Mouse (Mus musculus) right cerebral cortex, adult 18-20 months (tissue): ENCODE data around the gene Gpam.

Experiments
- DNase-seq: peaks from one replicate; pipeline ENCODE4 v3.0.0; 2022; ENCODE audit warnings: mixed read lengths

Gpam gene

DNA sequence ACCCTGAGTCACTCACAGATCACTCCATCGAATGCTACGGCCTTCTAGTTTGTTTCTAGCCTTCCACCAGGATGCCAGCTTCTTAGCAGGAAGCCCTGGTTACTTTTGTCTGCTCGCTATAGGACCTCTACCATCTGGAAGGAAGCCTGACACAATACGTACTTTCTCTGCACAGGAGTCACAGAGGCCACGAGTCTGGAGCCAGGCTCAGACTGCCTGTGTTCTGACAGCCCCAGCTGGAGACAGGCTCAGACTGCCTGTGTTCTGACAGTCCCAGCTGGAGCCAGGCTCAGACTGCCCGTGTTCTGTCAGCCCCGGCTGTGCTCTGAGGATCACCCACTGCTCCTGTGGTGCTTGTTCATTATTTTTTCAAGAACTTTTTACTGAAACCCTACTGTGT lies 10.8 kb upstream of the Gpam start:
- no peak for DNase-seq

DNA sequence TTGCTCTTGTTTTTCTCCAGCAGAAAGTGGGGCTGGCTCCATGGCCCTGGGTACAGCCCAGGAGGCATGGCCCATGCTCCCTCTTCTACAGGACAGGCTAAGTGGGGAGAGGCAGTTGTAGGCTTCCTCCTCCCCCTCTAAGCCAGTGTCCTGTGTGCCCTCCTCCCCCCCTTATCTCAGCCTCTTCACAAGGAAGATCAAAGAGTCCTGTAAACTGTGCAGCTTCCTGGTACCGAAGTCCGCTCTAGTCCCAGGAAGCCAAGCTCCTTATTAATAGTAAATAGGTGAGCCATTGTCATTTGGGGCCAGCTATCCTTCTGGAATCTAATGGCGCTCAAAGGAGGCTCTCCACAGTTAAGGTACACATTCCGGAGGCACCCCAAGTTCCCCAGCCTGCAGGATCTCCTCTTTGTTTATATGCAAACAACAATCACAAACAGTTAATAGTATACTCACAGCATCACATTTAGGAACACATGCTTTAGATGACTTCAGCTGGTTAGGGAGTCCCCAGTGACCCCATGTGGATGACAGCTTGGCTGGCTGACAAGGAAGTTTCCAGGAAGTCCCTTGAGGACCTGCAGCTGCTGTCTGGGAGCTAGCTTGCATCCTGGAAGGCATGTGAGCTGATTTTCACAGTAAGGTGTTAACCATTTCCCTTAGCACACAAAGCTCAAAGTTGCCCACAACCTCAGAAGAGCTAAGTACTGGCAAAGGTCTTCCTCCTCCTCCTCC lies 9.8 kb upstream of the Gpam start:
- DNase-seq: no peak

DNA sequence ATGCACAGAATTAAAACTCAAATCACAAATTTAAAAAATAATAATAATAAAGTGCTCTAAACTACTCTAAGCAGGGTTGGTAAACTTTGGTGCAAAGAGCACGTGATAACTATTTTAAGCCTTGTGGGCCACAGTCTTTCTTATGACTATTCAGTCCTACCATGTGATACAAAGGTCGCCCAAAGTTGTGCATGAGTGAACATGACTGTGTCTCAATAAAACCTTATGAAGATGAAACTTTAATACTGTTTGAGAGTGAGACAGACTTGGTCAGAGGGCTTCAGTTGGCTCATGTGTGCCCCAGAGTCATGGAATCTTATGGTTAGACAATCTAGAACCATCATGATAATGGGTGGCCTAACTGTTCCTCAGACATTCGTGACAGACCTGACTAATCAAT lies 8.9 kb upstream of the Gpam start:
- DNase-seq: no peak

DNA sequence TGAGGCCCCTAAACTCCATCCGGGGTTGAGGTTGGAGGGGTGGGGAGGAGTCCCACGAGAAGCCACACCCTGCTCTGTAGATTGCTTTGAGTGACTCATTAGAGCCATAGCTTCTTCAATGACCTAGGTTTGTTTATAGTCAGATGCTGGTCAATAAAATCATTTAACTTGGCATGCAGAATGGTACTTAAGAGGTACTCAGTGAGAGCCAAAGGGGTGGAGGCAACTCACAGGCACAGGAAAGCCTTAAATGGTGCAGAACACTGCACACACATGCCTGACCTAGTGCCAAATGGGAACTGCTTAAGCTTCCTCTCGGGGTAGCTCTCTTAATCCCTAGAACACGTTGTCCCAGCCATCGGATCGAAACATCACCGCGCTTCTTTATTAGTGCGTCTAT lies 7.5 kb upstream of the Gpam start:
- DNase-seq: no peak

DNA sequence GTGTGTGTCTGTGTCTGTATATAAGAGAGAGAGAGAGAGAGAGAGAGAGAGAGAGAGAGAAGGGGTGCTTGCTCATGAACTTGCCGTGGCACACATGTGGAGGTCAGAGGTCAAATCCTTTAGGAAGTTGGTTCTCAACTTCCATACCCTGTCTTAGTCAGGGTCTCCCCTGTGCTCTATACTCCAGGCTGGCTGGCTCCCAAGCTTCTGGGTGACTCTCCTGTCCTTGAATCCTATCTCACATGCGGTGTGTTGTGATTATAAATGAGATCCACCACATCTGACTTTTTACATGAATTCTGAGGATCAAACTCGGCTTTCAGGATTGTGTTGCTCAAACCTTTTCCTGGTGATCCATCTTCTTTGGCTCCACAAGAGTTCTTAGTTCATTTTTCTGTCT lies 5.4 kb upstream of the Gpam start:
- no peak for DNase-seq

DNA sequence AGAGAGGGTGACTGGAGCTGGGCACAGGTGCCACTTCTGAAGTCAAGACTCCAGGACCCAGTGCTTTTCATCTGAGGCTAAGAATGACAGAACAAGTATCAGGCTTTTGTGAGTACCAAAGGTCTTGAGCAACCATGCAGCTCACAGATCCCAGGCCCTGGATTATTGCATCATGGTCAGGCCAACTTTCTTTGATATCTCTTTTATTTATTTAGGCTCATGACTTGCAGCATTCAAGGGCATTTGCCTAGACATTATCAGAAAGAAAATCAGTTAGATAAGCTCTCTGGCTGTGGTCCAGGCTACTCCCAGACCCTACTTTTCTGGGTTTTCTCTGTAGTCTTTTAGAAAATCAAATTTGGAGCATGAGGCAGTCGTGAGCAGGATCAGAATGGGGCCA lies 4.7 kb upstream of the Gpam start:
- DNase-seq: no peak

DNA sequence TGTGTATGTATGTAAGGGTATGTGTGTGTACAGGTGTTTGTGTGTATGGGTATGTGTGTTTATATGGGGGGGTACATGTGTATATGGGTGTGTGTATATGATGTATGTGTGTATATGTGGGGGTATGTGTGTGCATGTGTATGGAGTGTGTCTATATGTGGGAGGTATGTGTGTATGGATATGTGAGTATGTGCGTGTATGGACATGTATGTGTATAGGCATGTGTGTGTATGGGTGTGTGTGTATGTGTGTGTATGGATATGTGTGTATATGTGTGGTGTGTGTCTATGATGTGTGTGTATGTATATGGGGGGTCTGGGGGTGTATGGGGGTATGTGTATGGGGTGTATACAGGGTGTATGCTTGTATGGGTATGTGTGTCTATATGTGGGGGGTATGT lies 1.4 kb upstream of the Gpam start:
- DNase-seq: no peak

DNA sequence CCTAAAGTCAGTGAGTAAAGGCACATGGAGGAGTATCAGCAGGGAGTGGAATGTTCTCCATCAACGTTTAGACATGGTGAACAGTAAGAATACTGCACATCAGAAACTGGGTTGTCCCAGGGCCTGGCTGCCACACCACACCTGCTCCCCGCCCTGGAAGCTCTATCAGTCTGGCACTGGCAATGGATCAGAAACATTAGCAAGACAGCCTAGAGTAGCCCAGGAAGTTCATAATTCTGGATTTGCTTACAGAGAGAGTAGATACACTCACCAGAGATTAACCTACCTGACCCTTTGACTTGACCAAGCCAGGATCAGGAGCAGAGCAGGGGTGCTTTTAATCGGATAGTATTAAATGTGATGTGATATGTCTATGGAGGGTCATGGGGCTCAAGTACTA lies 1.6 kb downstream of the Gpam start:
- DNase-seq: no peak

DNA sequence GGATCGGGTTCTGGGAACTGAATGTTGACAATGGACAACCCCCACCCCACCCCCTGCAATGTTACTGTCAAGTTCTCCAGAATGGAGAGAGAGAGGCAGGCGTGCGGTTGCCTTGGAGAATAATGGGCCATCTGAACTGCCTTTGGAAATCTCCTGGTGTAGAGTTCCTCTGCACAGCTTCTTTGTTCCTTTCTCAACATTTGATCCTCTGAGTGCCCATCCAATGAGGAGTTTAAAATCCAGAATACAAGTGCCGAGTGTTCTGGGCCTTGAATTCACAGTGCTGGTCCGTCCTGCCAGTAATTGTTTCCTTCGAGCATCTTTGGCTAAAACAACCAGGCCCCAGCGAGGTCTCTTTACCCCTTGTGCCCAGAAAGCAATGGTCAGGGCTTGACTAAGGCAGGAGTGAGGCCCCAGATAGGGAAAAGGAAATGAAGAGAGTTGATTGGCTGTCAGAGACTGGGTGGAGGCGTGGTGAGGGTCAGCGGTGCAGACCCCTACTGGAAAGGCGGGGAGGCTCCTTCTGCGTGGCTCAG lies 4.0 kb downstream of the Gpam start:
- peak; percentile 31 for DNase-seq

DNA sequence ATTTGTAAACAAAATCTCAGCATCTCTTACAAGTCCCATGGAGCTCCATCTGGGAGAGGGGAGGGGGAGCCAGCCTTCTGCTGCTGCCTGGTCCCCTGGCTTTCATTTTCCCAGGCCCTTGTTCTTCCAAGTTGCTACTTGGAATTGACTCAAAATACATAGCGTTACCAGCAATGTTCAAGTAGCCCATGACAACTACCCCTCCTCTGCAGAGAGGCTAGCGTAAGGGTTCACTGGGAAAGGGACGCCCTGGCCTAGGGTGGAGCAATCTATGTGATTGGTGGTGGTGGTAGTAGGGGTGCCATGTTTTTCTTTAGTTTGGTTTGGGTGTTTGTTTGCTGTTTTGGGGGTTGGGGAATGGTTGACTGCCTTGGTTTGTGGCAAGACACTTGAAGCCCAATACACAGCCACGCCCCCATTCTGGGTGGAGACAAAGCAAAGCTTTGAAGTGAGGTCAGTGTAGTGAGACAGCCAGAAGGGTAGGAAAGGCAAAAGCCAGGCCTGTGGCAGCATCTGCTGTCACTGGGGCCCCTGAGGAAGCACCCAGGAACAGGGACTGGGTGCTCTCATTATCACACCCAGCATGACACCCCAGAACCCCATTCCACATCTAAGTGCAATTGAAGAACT lies 4.6 kb downstream of the Gpam start:
- no peak for DNase-seq

DNA sequence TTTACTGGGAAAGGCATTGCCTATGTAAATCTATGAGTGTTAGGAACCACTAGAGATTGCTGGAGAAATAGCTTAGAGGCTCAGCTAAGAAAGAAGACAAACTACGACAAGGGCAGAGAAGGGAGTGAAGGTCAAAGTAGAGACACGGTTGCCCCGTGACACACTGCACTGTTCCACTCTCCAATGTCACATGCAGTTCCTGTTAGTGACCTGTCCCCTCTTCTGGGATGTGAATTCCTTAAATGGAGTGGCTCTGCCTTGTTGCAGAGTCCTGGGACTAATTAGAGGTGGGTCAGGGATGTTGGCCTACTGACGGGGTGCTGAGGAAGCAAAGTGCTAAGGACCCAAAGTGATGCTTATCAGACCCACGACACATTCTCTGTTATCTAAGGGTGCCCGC lies 5.2 kb downstream of the Gpam start:
- no peak for DNase-seq

DNA sequence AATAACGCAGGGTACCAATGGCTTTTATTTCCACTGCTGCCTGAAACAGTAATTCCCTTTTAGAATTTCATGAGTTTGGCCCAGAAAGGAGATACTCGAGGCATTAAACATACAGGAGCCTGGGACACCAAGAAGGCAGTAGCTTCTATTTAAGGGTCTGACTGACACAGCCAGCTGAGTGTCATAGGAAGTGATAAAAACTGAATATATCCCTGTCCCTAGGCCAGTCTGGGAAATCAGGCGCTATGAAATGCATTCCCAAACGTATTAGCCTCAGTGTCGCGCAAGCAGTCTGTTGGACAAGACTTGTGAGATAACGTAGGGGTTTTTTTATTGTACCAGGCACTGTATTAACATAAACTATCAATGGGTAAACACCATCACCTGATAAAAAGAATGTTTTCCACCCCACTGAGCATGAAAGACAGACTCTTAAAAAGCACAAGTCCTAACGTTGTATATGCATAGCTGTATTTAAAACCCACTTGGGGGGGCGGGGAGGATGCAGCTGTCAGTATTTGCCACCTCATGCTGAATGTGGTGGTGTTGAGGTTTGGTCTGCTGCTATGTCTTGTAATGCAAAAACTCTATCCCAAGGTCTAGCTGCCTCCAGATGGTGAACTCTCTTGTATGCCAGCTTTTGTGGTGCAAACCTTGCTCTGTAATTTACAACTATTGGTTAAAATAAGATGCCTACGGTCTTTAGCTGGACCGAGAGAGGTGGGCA lies 6.4 kb downstream of the Gpam start:
- DNase-seq: no peak

DNA sequence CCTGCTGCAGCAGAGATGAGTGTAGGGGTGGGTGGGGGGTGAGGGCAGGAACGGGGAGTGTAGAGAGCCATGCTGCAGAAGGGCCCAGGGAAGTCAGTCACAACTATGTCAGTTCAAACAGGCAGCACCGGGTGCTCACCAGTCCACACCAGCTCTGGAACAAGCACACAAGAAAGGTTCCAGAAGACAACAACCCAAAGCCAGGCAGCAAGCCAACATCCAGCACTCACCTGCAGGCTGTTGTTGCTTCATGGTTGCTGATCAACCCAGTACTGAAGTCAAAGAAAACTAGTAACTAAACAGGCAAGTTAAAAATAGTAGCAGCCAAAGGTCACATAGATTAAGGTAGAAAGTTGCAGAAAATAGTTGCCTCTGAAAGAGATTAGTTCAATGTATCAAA lies 7.5 kb downstream of the Gpam start:
- no peak for DNase-seq

DNA sequence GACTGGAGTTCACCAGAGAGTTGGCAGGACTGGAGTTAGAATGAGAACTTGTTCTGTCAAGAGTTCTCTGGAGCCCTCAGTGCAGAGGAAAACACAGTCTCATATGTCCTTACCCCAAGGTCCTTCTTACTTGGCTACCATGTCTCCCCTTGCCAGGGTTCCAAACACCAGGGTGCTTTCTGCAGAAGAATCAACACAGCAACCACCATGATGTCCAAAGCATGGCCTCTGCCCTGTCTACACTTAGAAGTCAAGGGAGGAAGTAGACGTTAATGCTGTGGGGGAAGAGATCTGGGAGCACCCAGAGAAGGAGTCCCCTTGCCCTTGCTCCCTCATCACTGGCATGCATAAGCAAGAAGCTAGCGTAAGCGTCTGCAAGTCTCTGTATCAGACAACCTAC lies 9.0 kb downstream of the Gpam start:
- no peak for DNase-seq

DNA sequence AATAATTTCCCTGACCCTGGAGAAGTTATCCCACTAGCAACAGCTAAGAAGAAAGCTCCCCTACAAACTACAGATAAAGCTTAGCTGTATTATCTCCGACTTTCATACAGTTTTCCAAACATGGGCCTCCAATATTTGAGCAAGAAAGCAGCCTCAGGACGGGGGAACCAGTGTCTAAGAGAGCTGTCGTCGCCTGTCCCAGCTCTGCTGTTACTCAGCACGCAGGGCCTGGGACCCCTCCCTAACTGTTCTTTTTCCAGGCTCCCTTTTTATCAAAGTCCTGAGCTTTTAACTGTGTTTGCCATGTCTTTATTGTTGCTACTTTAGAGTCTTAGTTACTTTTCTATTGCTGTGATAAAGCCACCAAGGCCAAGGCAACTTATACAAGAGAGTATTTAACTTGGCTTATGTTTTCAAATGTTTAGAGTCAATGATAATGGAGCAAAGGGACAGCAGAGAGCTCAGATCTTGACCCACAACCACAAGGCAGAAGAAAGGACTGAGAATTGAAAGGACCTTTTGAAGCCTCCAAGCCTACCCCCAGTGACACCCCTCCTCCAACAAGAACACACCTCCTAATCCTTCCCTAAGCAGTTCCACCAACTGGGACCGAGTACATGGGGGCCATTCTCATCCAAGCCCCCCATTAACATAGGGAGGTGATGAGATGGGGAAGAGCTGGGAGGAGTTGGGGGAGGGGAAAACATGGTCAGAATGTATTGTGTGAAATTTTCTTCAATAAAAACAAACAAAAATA lies 9.8 kb downstream of the Gpam start:
- no peak for DNase-seq

DNA sequence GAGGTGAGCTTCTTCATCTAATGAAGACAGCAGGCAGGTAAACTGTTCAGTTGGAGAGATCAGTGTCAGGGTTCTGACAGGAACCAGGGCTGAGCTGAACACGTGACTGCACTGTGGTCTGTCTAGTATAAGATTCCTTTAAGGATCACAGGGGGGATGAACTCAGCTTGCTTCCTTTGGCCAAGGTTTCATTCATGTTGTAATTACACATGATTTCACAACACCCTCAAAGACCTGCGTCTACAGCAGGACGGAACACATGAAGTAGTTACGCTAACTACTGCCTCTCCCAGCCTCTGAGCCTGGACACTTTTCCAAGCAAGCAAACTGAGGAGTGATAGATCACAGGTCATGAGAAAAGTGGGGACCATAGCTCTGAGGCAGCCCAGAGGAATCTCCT lies 11.5 kb downstream of the Gpam start:
- DNase-seq: no peak

DNA sequence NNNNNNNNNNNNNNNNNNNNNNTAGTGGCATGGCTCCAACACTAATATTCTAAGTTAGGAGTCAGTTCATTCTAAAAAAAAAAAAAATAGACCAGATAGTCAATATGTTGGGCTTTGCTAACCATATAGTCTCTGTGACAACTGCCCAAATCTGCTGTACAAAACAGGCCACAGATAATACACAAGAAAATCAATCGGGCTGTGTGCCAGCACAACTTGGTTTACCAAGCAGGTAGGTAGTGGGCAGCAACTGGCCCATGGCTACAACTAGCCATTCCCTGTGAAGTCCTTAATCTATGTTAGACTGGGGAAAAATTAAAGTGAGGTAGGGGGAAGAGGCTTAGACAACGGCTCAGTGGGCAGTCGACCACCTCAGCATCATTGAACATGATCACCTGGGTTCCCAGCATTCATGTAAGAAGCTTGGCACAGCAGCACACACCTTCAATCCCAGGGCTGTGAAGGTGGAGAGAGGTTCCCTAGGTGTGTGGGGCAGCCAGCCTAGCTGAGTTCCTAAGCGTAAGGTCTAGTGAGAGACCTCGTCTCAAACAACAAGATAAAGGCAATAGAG lies 12.1 kb downstream of the Gpam start:
- no peak for DNase-seq

DNA sequence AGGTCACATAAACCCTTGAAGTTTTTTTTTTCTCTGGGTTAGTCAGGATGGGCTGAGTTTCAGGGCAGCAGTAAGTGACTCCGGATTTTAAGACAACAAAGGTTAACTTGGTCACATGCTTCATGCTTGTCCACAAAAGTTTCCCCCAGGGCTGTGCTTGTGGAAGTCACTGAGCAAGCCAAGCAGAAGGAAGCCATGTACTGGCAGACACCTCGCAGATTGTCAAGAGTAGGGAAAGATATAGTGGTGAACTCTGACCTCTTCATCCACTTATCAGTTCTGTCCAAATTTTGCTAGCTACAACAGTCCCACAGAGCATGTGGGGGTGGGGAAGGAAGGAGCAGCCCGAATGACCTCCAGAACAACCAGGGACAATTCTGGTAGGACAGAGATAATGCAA lies 19.1 kb downstream of the Gpam start:
- DNase-seq: no peak

DNA sequence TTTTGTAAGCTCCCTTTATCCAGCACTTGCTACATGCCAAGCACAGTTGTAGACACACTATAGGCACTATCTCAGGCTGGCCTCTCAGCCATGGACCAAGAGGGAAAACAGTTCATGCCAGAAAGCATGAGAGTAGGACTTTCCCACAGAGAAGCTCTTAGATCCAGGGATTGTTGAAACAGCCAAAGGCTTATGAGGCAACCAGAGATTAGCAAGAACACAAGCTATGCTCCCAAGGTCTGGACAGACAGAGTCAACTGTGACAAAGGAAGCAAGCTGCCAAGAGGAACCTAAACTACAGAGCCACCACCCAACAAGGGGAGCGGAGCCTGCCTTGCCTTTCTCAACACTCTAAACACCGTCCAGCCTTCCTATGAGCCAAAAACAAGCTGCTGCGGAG lies 21.1 kb downstream of the Gpam start:
- DNase-seq: no peak

DNA sequence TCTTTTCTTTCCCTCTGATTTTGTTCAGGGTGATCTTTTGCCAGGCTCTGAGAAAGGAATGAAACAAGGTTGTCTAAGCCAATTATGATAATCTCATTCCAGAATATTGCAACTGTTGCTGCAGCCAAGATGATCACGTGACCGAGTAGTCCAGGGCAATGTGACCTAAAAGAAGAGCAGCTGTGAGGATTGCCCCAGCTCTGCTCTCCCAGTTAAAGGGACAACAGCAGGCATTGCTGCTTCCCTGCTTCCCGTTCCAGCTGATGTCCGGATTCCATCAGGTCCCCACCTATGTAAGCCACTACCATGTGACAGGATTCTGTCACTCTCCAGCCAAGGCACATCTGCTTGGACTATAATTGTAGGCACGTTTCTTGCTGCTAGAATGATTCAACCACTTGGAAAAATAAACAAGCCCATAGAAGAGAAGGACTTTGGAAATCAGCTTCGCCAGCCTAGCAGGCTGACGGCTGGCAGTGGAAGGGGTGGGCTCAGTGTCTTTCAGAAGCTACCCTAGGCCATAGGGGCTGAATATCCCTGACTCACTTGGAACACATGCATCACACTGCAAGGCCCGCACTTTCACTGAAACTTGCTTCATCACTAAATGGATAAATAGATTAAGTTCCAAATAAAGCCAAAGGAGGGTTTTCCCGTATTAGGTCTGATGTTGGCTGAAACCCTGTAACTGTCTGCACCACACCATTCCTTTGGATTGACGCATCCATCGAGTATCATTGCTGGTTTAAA lies 23.8 kb downstream of the Gpam start:
- peak; percentile 64 for DNase-seq

DNA sequence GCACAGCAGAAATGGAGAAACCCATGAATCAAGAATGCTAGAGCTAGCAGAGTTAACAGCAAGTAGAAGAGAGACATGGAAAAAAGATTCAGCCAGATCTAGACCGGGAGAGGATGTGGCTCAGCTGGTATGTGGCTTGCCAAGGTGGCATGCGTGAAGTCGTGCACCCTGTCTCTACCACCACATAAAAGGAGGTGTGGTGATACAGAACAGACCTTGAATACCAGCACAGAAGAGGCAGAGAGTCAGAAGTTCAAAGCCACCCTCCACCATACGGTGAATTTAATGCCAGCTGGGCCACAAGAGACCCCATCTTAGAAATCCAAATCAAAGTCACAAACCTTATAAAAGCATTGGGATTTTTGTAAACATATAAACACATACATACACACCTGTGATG lies 25.4 kb downstream of the Gpam start:
- DNase-seq: no peak
